Mouse (Mus musculus) bone marrow macrophage, adult 2 months (primary cell): ENCODE data around the gene Wdfy3.

ENCODE experiments used
- CTCF ChIP-seq: IDR thresholded peaks from 2 replicates; pipeline ENCODE4 v1.5.1; 2012; ENCODE audit warnings: low read depth, mild to moderate bottlenecking, low read length, moderate library complexity
- POLR2A ChIP-seq: IDR thresholded peaks from 2 replicates; pipeline ENCODE4 v1.6.1; 2012; ENCODE audit warnings: mild to moderate bottlenecking, low read depth, low read length, borderline replicate concordance

- TF ChIP-seq CTCF: no peak
- no peak for TF ChIP-seq POLR2A
Observed at GRCm38 (mm10) chr5:101986694-101987093, 83.0 kb downstream of the Wdfy3 start.
